21 mouse cellular contexts compared by ENCODE assay signal in the genomic region with DNA sequence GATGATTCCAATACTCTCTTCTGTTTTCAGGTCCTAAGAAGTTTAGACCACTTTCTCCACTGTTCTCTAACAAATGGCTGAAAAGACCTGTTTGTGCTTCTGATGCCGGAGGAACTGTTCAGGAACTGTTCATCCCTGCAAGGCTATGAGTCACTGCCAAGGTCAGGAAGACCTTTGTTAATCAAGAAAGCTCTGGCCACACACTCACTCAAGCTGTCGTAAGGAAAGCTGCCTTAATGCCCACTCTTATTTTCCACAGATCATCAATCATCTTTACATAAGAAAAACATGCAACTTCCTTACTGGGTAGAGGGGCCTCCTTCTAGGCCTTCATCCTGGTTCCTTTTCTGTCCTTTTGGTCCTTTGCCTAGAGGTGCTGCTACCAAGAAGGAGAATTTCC.
A peak's percentile ranks its signal among the peaks of the same experiment; 100 is the strongest.
DNase-seq lines count a peak whose midpoint lies in the region; ATAC-seq and TF ChIP-seq lines count a peak whose summit lies in the region.
"Had no signal": no experiment of that assay in that cellular context is flagged by ENCODE, and none has a peak within 500 bp of the region (broad histone marks: within the 10 kb centered on the region; RNA-seq: fewer than 3 reads in every experiment).

No protein-coding gene starts in this region.

- no peaks in the 10 kb centered on the region for H3K9me3 ChIP-seq in lung, postnatal 0 days (ENCODE audit: low read length)
- H3K9me3 ChIP-seq: embryonic facial prominence, embryonic 13.5 days; forebrain, embryonic 12.5 days; heart, embryonic 12.5 days; hindbrain, embryonic 10.5 days; intestine, embryonic 15.5 days had no signal

- H3K9ac ChIP-seq in lung, postnatal 0 days (replicated peaks; ENCODE audit: low read depth), result no peak overlapping the region
- H3K9ac ChIP-seq: embryonic facial prominence, embryonic 13.5 days; forebrain, embryonic 12.5 days; heart, embryonic 12.5 days; hindbrain, embryonic 14.5 days; intestine, embryonic 15.5 days had no signal

- TF ChIP-seq EP300 in lung, postnatal 0 days (IDR thresholded peaks at IDR 0.05), result no peak

- ATAC-seq in lung, postnatal 0 days, result no peak
- ATAC-seq in Patski, result no peak
- ATAC-seq: CD4-positive, CD25-positive, alpha-beta regulatory T cell, adult 4 months; forebrain, embryonic 16.5 days; intestine, embryonic 15.5 days had no signal

- H3K4me2 ChIP-seq in lung, postnatal 0 days (replicated peaks; ENCODE audit: low read depth, low read length), result no peak overlapping the region
- H3K4me2 ChIP-seq: embryonic facial prominence, embryonic 13.5 days; forebrain, embryonic 12.5 days; heart, embryonic 12.5 days; hindbrain, embryonic 14.5 days; intestine, embryonic 15.5 days had no signal

- DNase-seq in embryo, embryonic 10 days (ENCODE audit: low spot score), result peak; percentile 31
- no peak for DNase-seq in embryo, embryonic 11 days
- peak; percentile 17 for DNase-seq in lung, postnatal 0 days (ENCODE audit: low spot score)
- no peak for DNase-seq in lung, postnatal 14 days
- peak; percentile 13 for DNase-seq in Patski (ENCODE audit: low read depth, low spot score)
- DNase-seq in adrenal gland, postnatal 36 days, result peak; percentile 31 to 41
- no peak for DNase-seq in heart, adult 11 months
- no peak for DNase-seq in left cerebral cortex, adult 8-10 months (ENCODE audit: low spot score in 2 of 2)
- DNase-seq: B cell, adult 2 months; cerebellum, adult 11 months; cerebellum, adult 8-10 months; cerebellum, postnatal 14 days; gastrocnemius, postnatal 14 days had no signal

- H3K27ac ChIP-seq in lung, postnatal 0 days (ENCODE audit: low read length), result no peak overlapping the region
- H3K27ac ChIP-seq: embryonic facial prominence, embryonic 13.5 days; forebrain, embryonic 12.5 days; hindbrain, embryonic 10.5 days; hindbrain, embryonic 14.5 days; intestine, embryonic 15.5 days had no signal

- H3K4me3 ChIP-seq in lung, postnatal 0 days (ENCODE audit: low read depth, low read length), result no peak overlapping the region
- H3K4me3 ChIP-seq: embryonic facial prominence, embryonic 13.5 days; forebrain, embryonic 12.5 days; heart, embryonic 12.5 days; hindbrain, embryonic 10.5 days; intestine, embryonic 15.5 days had no signal

- no peak for TF ChIP-seq CTCF in lung, postnatal 0 days (IDR thresholded peaks at IDR 0.05)
- no peak for TF ChIP-seq CTCF in Patski (IDR thresholded peaks at IDR 0.05)

- CTCF ChIA-PET in Patski (lab: Charles Lee), result no interaction called here

- no peaks in the 10 kb centered on the region for H3K27me3 ChIP-seq in lung, postnatal 0 days (replicated peaks; ENCODE audit: insufficient read depth, low read length)
- no peaks in the 10 kb centered on the region for H3K27me3 ChIP-seq in Patski
- H3K27me3 ChIP-seq: embryonic facial prominence, embryonic 13.5 days; forebrain, embryonic 12.5 days; heart, embryonic 12.5 days; intestine, embryonic 15.5 days had no signal

- WGBS in lung, postnatal 0 days, result 29% methylated on average over 2 of the region's 2 CpGs

- no peaks in the 10 kb centered on the region for H3K4me1 ChIP-seq in lung, postnatal 0 days (ENCODE audit: insufficient read depth, low read depth, low read length)

- POLR2A ChIA-PET in Patski (lab: Charles Lee), result interaction anchor here (0.6 kb wide), 1 partner anchor 345 kb away, joined by 3 read pairs; no protein-coding TSS in a partner anchor

- in situ Hi-C loops in Patski (cut with MboI; ENCODE audit: low pct_unique_long_range_greater_than_20kb), result no loop called here

- no peaks in the 10 kb centered on the region for H3K36me3 ChIP-seq in lung, postnatal 0 days (ENCODE audit: insufficient read depth, low read length)
- H3K36me3 ChIP-seq: embryonic facial prominence, embryonic 13.5 days; forebrain, embryonic 12.5 days; heart, embryonic 12.5 days; hindbrain, embryonic 10.5 days; intestine, embryonic 15.5 days had no signal

Comparison
In these comparisons a context has a peak if more than half of its experiments do, and no peak if none do; other contexts are left out.
1. DNase-seq: peak in embryo, embryonic 10 days (single experiment), lung, postnatal 0 days (single experiment), Patski (single experiment) and adrenal gland, postnatal 36 days (2 of 2); none in embryo, embryonic 11 days (single experiment), lung, postnatal 14 days (single experiment), heart, adult 11 months (single experiment) and left cerebral cortex, adult 8-10 months (0 of 2).